Mouse (Mus musculus) midbrain, embryonic 12.5 days (tissue): ENCODE results near the gene Xlr3a. TPM values are rescaled to one million over a fixed set of nuclear protein-coding genes. Genes with fewer than 3 reads are reported as not detected.
"Not testable (repeated sequence)": the region's sequence is repeated elsewhere in the genome, so short reads cannot be mapped to it uniquely, and the experiment has no call there.

Source experiments
- ATAC-seq: fragments of 200-750 bp; cut with Nextera tagmentation; 2 replicates; pipeline ENCODE4 v1.8.0; 2017; ENCODE audit warnings: low read depth, moderate TSS enrichment, moderate library complexity; ENCODE audit not compliant: low FRiP score
- H3K27ac ChIP-seq: fragments of 300-500 bp; sonication (generic); replicated peaks from 2 replicates; pipeline ENCODE4 v1.5.1; 2016; ENCODE audit warnings: mild to moderate bottlenecking
- H3K27me3 ChIP-seq: fragments of 300-500 bp; sonication (generic); 2 replicates; pipeline ENCODE4 v1.6.1; 2016; ENCODE audit warnings: mild to moderate bottlenecking
- H3K36me3 ChIP-seq: fragments of 300-500 bp; sonication (generic); 2 replicates; pipeline ENCODE4 v1.6.1; 2016
- H3K4me1 ChIP-seq: fragments of 300-500 bp; sonication (generic); 2 replicates; pipeline ENCODE4 v1.6.1; 2016
- H3K4me2 ChIP-seq: fragments of 300-500 bp; sonication (generic); replicated peaks from 2 replicates; pipeline ENCODE4 v1.6.1; 2016; ENCODE audit warnings: mild to moderate bottlenecking, moderate library complexity
- H3K4me3 ChIP-seq: fragments of 300-500 bp; sonication (generic); 2 replicates; pipeline ENCODE4 v1.5.1; 2016; ENCODE audit warnings: mild to moderate bottlenecking
- H3K9ac ChIP-seq: fragments of 300-500 bp; sonication (generic); replicated peaks from 2 replicates; pipeline ENCODE4 v1.6.1; 2016; ENCODE audit warnings: mild to moderate bottlenecking, moderate library complexity
- H3K9me3 ChIP-seq: fragments of 300-500 bp; sonication (generic); 2 replicates; pipeline ENCODE4 v1.6.1; 2016; ENCODE audit warnings: mild to moderate bottlenecking
- WGBS: fragments of 180-500 bp; shearing (Covaris S2); methylation state at CpG from one replicate; pipeline ENCODE4 v1.1.7; 2016; 5-methylcytosine and 5-hydroxymethylcytosine counted together
- polyA plus RNA-seq: library from polyadenylated mRNA; unstranded; fragments of >200 nt; fragmentation: Nextera tagmentation; extraction: Ambion mirVana; gene quantifications from 2 replicates; pipeline ENCODE4 v1.2.1, GENCODE M21; 2016

Xlr3a gene
- 3.5 and 4.0 TPM in 2 replicates for polyA plus RNA-seq

GRCm38 (mm10) chrX:73096941-73097508 is at the start of gene Xlr3a:
Xlr3a (minus strand) TSS chrX:73097095.
- WGBS = 75% methylated on average over 13 of the region's 13 CpGs
- ATAC-seq, H3K4me3 ChIP-seq, H3K9me3 ChIP-seq, H3K27ac ChIP-seq, H3K4me1 ChIP-seq, H3K4me2 ChIP-seq, H3K9ac ChIP-seq, H3K27me3 ChIP-seq, H3K36me3 ChIP-seq: not testable (repeated sequence)

- H3K27ac ChIP-seq, H3K9ac ChIP-seq, H3K27me3 ChIP-seq, H3K4me2 ChIP-seq, H3K9me3 ChIP-seq, H3K4me3 ChIP-seq, H3K36me3 ChIP-seq, H3K4me1 ChIP-seq: not testable (repeated sequence)
- 0 out of 2 replicates have a peak, but pooled peaks have one; percentile 23 for ATAC-seq
- no CpG with 5 or more reads among the region's 7 CpGs for WGBS
Measured at GRCm38 (mm10) chrX:73143218-73143618, 46.3 kb upstream of the Xlr3a start.

GRCm38 (mm10) chrX:73122859-73123829 is 26.2 kb upstream of the Xlr3a start:
- H3K4me1 ChIP-seq, H3K9me3 ChIP-seq, H3K27me3 ChIP-seq, H3K36me3 ChIP-seq, H3K9ac ChIP-seq, H3K4me2 ChIP-seq, H3K27ac ChIP-seq, H3K4me3 ChIP-seq: not testable (repeated sequence)
- no CpG with 5 or more reads among the region's 12 CpGs for WGBS
- peak; percentile 58; the same call in 1 of the 2 replicates for ATAC-seq

- H3K27me3 ChIP-seq, H3K27ac ChIP-seq, H3K4me1 ChIP-seq, H3K9ac ChIP-seq, H3K9me3 ChIP-seq, H3K36me3 ChIP-seq, H3K4me3 ChIP-seq, ATAC-seq, H3K4me2 ChIP-seq: not testable (repeated sequence)
- no CpG with 5 or more reads among the region's 7 CpGs for WGBS
Measured at GRCm38 (mm10) chrX:73116747-73117146, 19.9 kb upstream of the Xlr3a start, which contains the start of gene Gm14685. Gm14685 (plus strand) TSS chrX:73117047.

GRCm38 (mm10) chrX:73082267-73083055 is 14.4 kb downstream of the Xlr3a start, which contains the start of gene Xlr4a:
Xlr4a (minus strand) TSS chrX:73082478.
- 84% methylated on average over 19 of the region's 19 CpGs for WGBS
- H3K9me3 ChIP-seq, H3K9ac ChIP-seq, H3K36me3 ChIP-seq, H3K4me2 ChIP-seq, H3K4me1 ChIP-seq, H3K4me3 ChIP-seq, H3K27me3 ChIP-seq, H3K27ac ChIP-seq, ATAC-seq: not testable (repeated sequence)

- 80% methylated on average over 2 of the region's 5 CpGs for WGBS
- H3K4me2 ChIP-seq = not testable (repeated sequence)
Measured at GRCm38 (mm10) chrX:73066765-73067312, 30.1 kb downstream of the Xlr3a start.

GRCm38 (mm10) chrX:73064415-73064793 is 32.5 kb downstream of the Xlr3a start, which contains the start of gene Pnma3:
Pnma3 (plus strand) TSS chrX:73064787.
- peak within 1 kb of the TSS; percentile 55 for H3K4me2 ChIP-seq
- no peaks in the 10 kb centered on the region for H3K27me3 ChIP-seq
- H3K9ac ChIP-seq = peak within 1 kb of the TSS; percentile 41; the same call in 1 of the 2 replicates
- H3K9me3 ChIP-seq = no peaks in the 10 kb centered on the region
- no peak within 1 kb of the TSS for H3K27ac ChIP-seq
- H3K36me3 ChIP-seq = no peaks in the 10 kb centered on the region
- ATAC-seq = peak; percentile 72
- peak within 1 kb of the TSS; percentile 37 for H3K4me3 ChIP-seq
- WGBS = 34% methylated on average over 6 of the region's 7 CpGs
- H3K4me1 ChIP-seq = no peaks in the 10 kb centered on the region

More at GRCm38 (mm10) chrX:73066765-73067312, 30.1 kb downstream of the Xlr3a start:
- H3K9me3 ChIP-seq, H3K27ac ChIP-seq, ATAC-seq, H3K4me1 ChIP-seq, H3K9ac ChIP-seq, H3K4me3 ChIP-seq, H3K27me3 ChIP-seq, H3K36me3 ChIP-seq: not testable (repeated sequence)

- no peaks in the 10 kb centered on the region for H3K9me3 ChIP-seq
- no peaks in the 10 kb centered on the region for H3K27me3 ChIP-seq
- H3K4me3 ChIP-seq = peak overlapping the region; percentile 37
- peak; percentile 90 for ATAC-seq
- no peak overlapping the region for H3K27ac ChIP-seq
- no peaks in the 10 kb centered on the region for H3K36me3 ChIP-seq
- no peaks in the 10 kb centered on the region for H3K4me1 ChIP-seq
- peak overlapping the region; percentile 55 for H3K4me2 ChIP-seq
- peak overlapping the region; percentile 41; the same call in 1 of the 2 replicates for H3K9ac ChIP-seq
- WGBS = 34% methylated on average over 24 of the region's 24 CpGs
Measured at GRCm38 (mm10) chrX:73063512-73064414, 33.1 kb downstream of the Xlr3a start.

- H3K9ac ChIP-seq = no peak overlapping the region
- no peak for ATAC-seq
- H3K4me2 ChIP-seq = no peak overlapping the region
- WGBS = 60% methylated on average over 5 of the region's 5 CpGs
- H3K4me3 ChIP-seq = no peak overlapping the region
- no peaks in the 10 kb centered on the region for H3K27me3 ChIP-seq
- no peak overlapping the region for H3K27ac ChIP-seq
- no peaks in the 10 kb centered on the region for H3K36me3 ChIP-seq
- H3K4me1 ChIP-seq = no peaks in the 10 kb centered on the region
- H3K9me3 ChIP-seq = no peaks in the 10 kb centered on the region
Measured at GRCm38 (mm10) chrX:73062323-73062722, 34.6 kb downstream of the Xlr3a start.

GRCm38 (mm10) chrX:73061528-73061927 is 35.4 kb downstream of the Xlr3a start:
- WGBS = 83% methylated on average over 1 of the region's 1 CpGs
- H3K9ac ChIP-seq = no peak overlapping the region

More at GRCm38 (mm10) chrX:73061528-73061927, 35.4 kb downstream of the Xlr3a start:
- no peaks in the 10 kb centered on the region for H3K9me3 ChIP-seq
- no peak overlapping the region for H3K4me2 ChIP-seq
- H3K36me3 ChIP-seq = no peaks in the 10 kb centered on the region
- H3K27me3 ChIP-seq = no peaks in the 10 kb centered on the region
- no peaks in the 10 kb centered on the region for H3K4me1 ChIP-seq
- H3K27ac ChIP-seq = no peak overlapping the region
- no peak overlapping the region for H3K4me3 ChIP-seq
- ATAC-seq = no peak
